7 mouse cellular contexts compared by ENCODE assay signal in the genomic region with DNA sequence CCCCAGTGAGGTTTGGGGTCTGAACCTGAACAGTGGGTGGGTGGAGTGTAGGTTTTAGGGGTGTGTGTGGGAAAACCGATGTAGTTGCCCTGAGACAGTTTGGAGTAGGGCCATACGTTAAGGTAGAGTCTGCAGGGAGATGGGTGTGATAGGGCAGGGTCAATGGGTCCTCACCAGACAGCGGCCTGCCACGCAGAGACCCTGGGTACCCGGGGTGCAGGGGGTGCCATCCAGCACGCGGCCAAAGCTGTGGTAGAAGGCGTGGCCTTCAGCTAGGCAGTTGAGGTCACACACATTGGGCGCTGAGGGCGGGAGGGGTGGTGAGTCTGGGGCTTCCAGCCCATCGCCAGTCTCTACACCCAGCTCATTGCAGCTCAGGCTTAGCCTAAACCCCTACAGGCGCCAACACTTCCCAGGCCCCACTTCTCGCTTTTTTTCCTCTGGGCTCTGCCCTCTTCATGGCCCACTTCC. TPM values are rescaled to one million over a fixed set of nuclear protein-coding genes. Genes with fewer than 3 reads are reported as not detected.
DNase-seq lines count a peak whose midpoint lies in the region; ATAC-seq lines count a peak whose summit lies in the region.

No protein-coding gene starts in this region.

- 31% methylated on average over 13 of the region's 13 CpGs for WGBS in forebrain, embryonic 13.5 days
- WGBS in limb, embryonic 15.5 days, result 25% methylated on average over 13 of the region's 13 CpGs
- 25% methylated on average over 13 of the region's 13 CpGs for WGBS in stomach, embryonic 16.5 days

- no peak overlapping the region for H3K9ac ChIP-seq in forebrain, embryonic 13.5 days
- no peak overlapping the region for H3K9ac ChIP-seq in limb, embryonic 15.5 days
- peak overlapping the region; percentile 55; the same call in 1 of the 2 replicates for H3K9ac ChIP-seq in stomach, embryonic 16.5 days (ENCODE audit: low read length)

- H3K4me1 ChIP-seq in megakaryocyte, embryonic 14.5 days, result peaks cover 83% of the 10 kb centered on the region
- H3K4me1 ChIP-seq in forebrain, embryonic 13.5 days, result peaks cover 33% of the 10 kb centered on the region
- H3K4me1 ChIP-seq in limb, embryonic 15.5 days, result peaks cover 71% of the 10 kb centered on the region
- H3K4me1 ChIP-seq in stomach, embryonic 16.5 days (ENCODE audit: control insufficient read depth, insufficient read depth, low read length), result peaks cover 61% of the 10 kb centered on the region

- H3K4me2 ChIP-seq in forebrain, embryonic 13.5 days, result peak overlapping the region; percentile 53
- H3K4me2 ChIP-seq in limb, embryonic 15.5 days, result peak overlapping the region; percentile 55
- peak overlapping the region; percentile 61 for H3K4me2 ChIP-seq in stomach, embryonic 16.5 days (ENCODE audit: low read depth, low read length)

- DNase-seq in right cerebral cortex, postnatal 4 days, result no peak
- no peak for DNase-seq in left cerebral cortex, adult 11 months (ENCODE audit: low spot score)

- peak overlapping the region; percentile 91 for H3K4me3 ChIP-seq in megakaryocyte, embryonic 14.5 days (replicated peaks)
- peak overlapping the region; percentile 30 for H3K4me3 ChIP-seq in forebrain, embryonic 13.5 days
- peak overlapping the region; percentile 33 for H3K4me3 ChIP-seq in limb, embryonic 15.5 days
- H3K4me3 ChIP-seq in stomach, embryonic 16.5 days (replicated peaks; ENCODE audit: low read length), result peak overlapping the region; percentile 41

- peaks cover 22% of the 10 kb centered on the region for H3K27me3 ChIP-seq in megakaryocyte, embryonic 14.5 days (replicated peaks)
- peaks cover 90% of the 10 kb centered on the region for H3K27me3 ChIP-seq in forebrain, embryonic 13.5 days
- H3K27me3 ChIP-seq in limb, embryonic 15.5 days, result peaks cover 81% of the 10 kb centered on the region
- peaks cover 49% of the 10 kb centered on the region for H3K27me3 ChIP-seq in stomach, embryonic 16.5 days (ENCODE audit: control insufficient read depth, insufficient read depth, low read length)

- no peaks in the 10 kb centered on the region for H3K9me3 ChIP-seq in megakaryocyte, embryonic 14.5 days
- H3K9me3 ChIP-seq in forebrain, embryonic 13.5 days (replicated peaks), result no peaks in the 10 kb centered on the region
- H3K9me3 ChIP-seq in limb, embryonic 15.5 days, result no peaks in the 10 kb centered on the region
- H3K9me3 ChIP-seq in stomach, embryonic 16.5 days (replicated peaks; ENCODE audit: control insufficient read depth, low read length), result no peaks in the 10 kb centered on the region

- ATAC-seq in megakaryocyte, adult 5-6 weeks (ENCODE audit: poor library complexity, severe bottlenecking), result no peak
- peak; percentile 13; the same call in 1 of the 2 replicates for ATAC-seq in forebrain, embryonic 13.5 days
- ATAC-seq in limb, embryonic 15.5 days (ENCODE audit: insufficient number of reproducible peaks, low FRiP score, low TSS enrichment, low read depth), result no peak
- peak; percentile 5; the same call in 1 of the 2 replicates for ATAC-seq in stomach, embryonic 16.5 days (ENCODE audit: insufficient read depth, low FRiP score)

- H3K36me3 ChIP-seq in megakaryocyte, embryonic 14.5 days (replicated peaks; ENCODE audit: low read length), result peaks cover 14% of the 10 kb centered on the region
- no peaks in the 10 kb centered on the region for H3K36me3 ChIP-seq in forebrain, embryonic 13.5 days (ENCODE audit: poor library complexity, severe bottlenecking)
- no peaks in the 10 kb centered on the region for H3K36me3 ChIP-seq in limb, embryonic 15.5 days
- H3K36me3 ChIP-seq in stomach, embryonic 16.5 days (ENCODE audit: control insufficient read depth, insufficient read depth, low read length), result no peaks in the 10 kb centered on the region

- no peak overlapping the region for H3K27ac ChIP-seq in forebrain, embryonic 13.5 days
- H3K27ac ChIP-seq in limb, embryonic 15.5 days, result no peak overlapping the region; the same call in 1 of the 2 replicates
- H3K27ac ChIP-seq in stomach, embryonic 16.5 days (ENCODE audit: low read length), result peak overlapping the region; percentile 81

RNA-seq across cellular contexts. Expression of gene Adamtsl5, which starts 4.8 kb away (rescaled TPM):
- 27.2 and 34.8 TPM in 2 replicates for polyA plus RNA-seq in megakaryocyte, embryonic 14.5 days (2012; ENCODE audit: insufficient read depth, low replicate concordance)
- 0.07 TPM in 1 of 2 replicates, not detected in the other for total RNA-seq in megakaryocyte, adult 5-6 weeks (2015)
- total RNA-seq in megakaryocyte, adult 5-6 weeks (2017), result not detected in 2 replicates
- 0.18 and 0.21 TPM in 2 replicates for polyA plus RNA-seq in forebrain, embryonic 13.5 days (2015; fragmentation: Nextera tagmentation; extraction: Ambion mirVana)
- 11.9 and 13.8 TPM in 2 replicates for polyA plus RNA-seq in limb, embryonic 15.5 days (2015; fragmentation: Nextera tagmentation; extraction: Ambion mirVana)
- polyA plus RNA-seq in stomach, embryonic 16.5 days (2015; fragmentation: Nextera tagmentation; extraction: Ambion mirVana), result 22.0 and 24.0 TPM in 2 replicates

RNA-seq across cellular contexts. Expression of gene Plk5, which starts 12.8 kb away (rescaled TPM):
- not detected in 2 replicates for polyA plus RNA-seq in megakaryocyte, embryonic 14.5 days (2012; ENCODE audit: insufficient read depth, low replicate concordance)
- total RNA-seq in megakaryocyte, adult 5-6 weeks (2015), result not detected in 2 replicates
- not detected in 2 replicates for total RNA-seq in megakaryocyte, adult 5-6 weeks (2017)
- polyA plus RNA-seq in forebrain, embryonic 13.5 days (2015; fragmentation: Nextera tagmentation; extraction: Ambion mirVana), result 0.40 and 0.64 TPM in 2 replicates
- 0.91 and 0.99 TPM in 2 replicates for polyA plus RNA-seq in limb, embryonic 15.5 days (2015; fragmentation: Nextera tagmentation; extraction: Ambion mirVana)
- polyA plus RNA-seq in stomach, embryonic 16.5 days (2015; fragmentation: Nextera tagmentation; extraction: Ambion mirVana), result 0.14 and 0.61 TPM in 2 replicates

RNA-seq across cellular contexts. Expression of gene Reep6, which starts 13.7 kb away (rescaled TPM):
- 19.0 and 21.1 TPM in 2 replicates for polyA plus RNA-seq in megakaryocyte, embryonic 14.5 days (2012; ENCODE audit: insufficient read depth, low replicate concordance)
- total RNA-seq in megakaryocyte, adult 5-6 weeks (2015), result 0.16 and 0.96 TPM in 2 replicates
- total RNA-seq in megakaryocyte, adult 5-6 weeks (2017), result 0.37 TPM in 1 of 2 replicates, not detected in the other
- polyA plus RNA-seq in forebrain, embryonic 13.5 days (2015; fragmentation: Nextera tagmentation; extraction: Ambion mirVana), result 2.0 and 3.0 TPM in 2 replicates
- polyA plus RNA-seq in limb, embryonic 15.5 days (2015; fragmentation: Nextera tagmentation; extraction: Ambion mirVana), result 13.8 and 16.1 TPM in 2 replicates
- polyA plus RNA-seq in stomach, embryonic 16.5 days (2015; fragmentation: Nextera tagmentation; extraction: Ambion mirVana), result 45.2 and 51.1 TPM in 2 replicates

RNA-seq across cellular contexts. Expression of gene Pcsk4, which starts 14.2 kb away (rescaled TPM):
- 15.1 and 26.0 TPM in 2 replicates for polyA plus RNA-seq in megakaryocyte, embryonic 14.5 days (2012; ENCODE audit: insufficient read depth, low replicate concordance)
- 0.32 and 0.83 TPM in 2 replicates for total RNA-seq in megakaryocyte, adult 5-6 weeks (2015)
- not detected in 2 replicates for total RNA-seq in megakaryocyte, adult 5-6 weeks (2017)
- polyA plus RNA-seq in forebrain, embryonic 13.5 days (2015; fragmentation: Nextera tagmentation; extraction: Ambion mirVana), result 2.9 and 3.0 TPM in 2 replicates
- 4.3 and 5.0 TPM in 2 replicates for polyA plus RNA-seq in limb, embryonic 15.5 days (2015; fragmentation: Nextera tagmentation; extraction: Ambion mirVana)
- polyA plus RNA-seq in stomach, embryonic 16.5 days (2015; fragmentation: Nextera tagmentation; extraction: Ambion mirVana), result 3.7 and 4.4 TPM in 2 replicates

RNA-seq across cellular contexts. Expression of gene 2310011J03Rik, which starts 23.1 kb away (rescaled TPM):
- 62.0 and 88.2 TPM in 2 replicates for polyA plus RNA-seq in megakaryocyte, embryonic 14.5 days (2012; ENCODE audit: insufficient read depth, low replicate concordance)
- total RNA-seq in megakaryocyte, adult 5-6 weeks (2015), result 25.6 and 27.4 TPM in 2 replicates
- total RNA-seq in megakaryocyte, adult 5-6 weeks (2017), result 13.8 and 17.8 TPM in 2 replicates
- 42.7 and 43.3 TPM in 2 replicates for polyA plus RNA-seq in forebrain, embryonic 13.5 days (2015; fragmentation: Nextera tagmentation; extraction: Ambion mirVana)
- 54.4 and 56.0 TPM in 2 replicates for polyA plus RNA-seq in limb, embryonic 15.5 days (2015; fragmentation: Nextera tagmentation; extraction: Ambion mirVana)
- polyA plus RNA-seq in stomach, embryonic 16.5 days (2015; fragmentation: Nextera tagmentation; extraction: Ambion mirVana), result 46.6 and 48.1 TPM in 2 replicates

Comparison
In these comparisons a context has a peak if more than half of its experiments do, and no peak if none do; other contexts are left out.
1. H3K4me3 ChIP-seq: peak in every context shown above with its lines; median percentile 91 in megakaryocyte, embryonic 14.5 days; 41 in stomach, embryonic 16.5 days; 33 in limb, embryonic 15.5 days; 30 in forebrain, embryonic 13.5 days.
2. ATAC-seq: peak in forebrain, embryonic 13.5 days (single experiment) and stomach, embryonic 16.5 days (single experiment); none in megakaryocyte, adult 5-6 weeks (single experiment) and limb, embryonic 15.5 days (single experiment).
3. RNA of gene Adamtsl5, which starts 4.8 kb away (polyA plus RNA-seq): 27.2 to 34.8 TPM in megakaryocyte, embryonic 14.5 days, 22.0 to 24.0 TPM in stomach, embryonic 16.5 days and 11.9 to 13.8 TPM in limb, embryonic 15.5 days; 0.18 to 0.21 TPM in forebrain, embryonic 13.5 days; every median in the first group is over 10 times any median in the second.
4. Peak in every context shown above with its lines, with median percentiles within 50 percentile points of each other: H3K4me2 ChIP-seq.